Mouse (Mus musculus): ENCODE data around the gene Enpp7. TPM values are rescaled to one million over a fixed set of nuclear protein-coding genes. Genes with fewer than 3 reads are reported as not detected.
A peak's percentile ranks its signal among the peaks of the same experiment; 100 is the strongest.

Enpp7 gene
- polyA plus RNA-seq, 1 experiment from 2014 or later: not detected

- Histone ChIP-seq H3K4me2 (replicated peaks) (no peak overlapping the region), H3K9ac (replicated peaks) (no peak overlapping the region), H3K36me3 (no peaks in the 10 kb centered on the region), H3K9me3 (no peaks in the 10 kb centered on the region), H3K27ac (replicated peaks) (peak overlapping the region; percentile 85), H3K4me3 (no peak overlapping the region), H3K4me1 (peaks cover 25% of the 10 kb centered on the region), H3K27me3 (no peaks in the 10 kb centered on the region)
- ATAC-seq (replicated peaks): peak; percentile 74
- WGBS: 29% methylated on average over 18 of the region's 18 CpGs
Measured at GRCm38 (mm10) chr11:118972431-118973377, 15.3 kb upstream of the Enpp7 start.

- Histone ChIP-seq H3K27ac (replicated peaks) (no peak overlapping the region), H3K36me3 (no peaks in the 10 kb centered on the region), H3K9ac (replicated peaks) (no peak overlapping the region), H3K9me3 (no peaks in the 10 kb centered on the region), H3K27me3 (no peaks in the 10 kb centered on the region), H3K4me2 (replicated peaks) (no peak overlapping the region), H3K4me1 (peaks cover 25% of the 10 kb centered on the region), H3K4me3 (no peak overlapping the region)
- 88% methylated on average over 7 of the region's 7 CpGs for whole genome bisulfite sequencing
- ATAC-seq (replicated peaks): no peak
Measured at GRCm38 (mm10) chr11:118974340-118974739, 13.6 kb upstream of the Enpp7 start.

GRCm38 (mm10) chr11:118975427-118975826, 12.6 kb upstream of the Enpp7 start:
- 0 out of 2 replicates have a peak, but pooled peaks have one; percentile 20 for ATAC-seq (replicated peaks)
- H3K36me3 ChIP-seq: no peaks in the 10 kb centered on the region
- H3K9ac ChIP-seq (replicated peaks): 0 out of 2 replicates have a peak overlapping the region, but pooled peaks have one; percentile 19
- peaks cover 25% of the 10 kb centered on the region for H3K4me1 ChIP-seq
- no peaks in the 10 kb centered on the region for H3K9me3 ChIP-seq
- H3K27ac ChIP-seq (replicated peaks): no peak overlapping the region
- H3K4me3 ChIP-seq: no peak overlapping the region
- H3K4me2 ChIP-seq (replicated peaks): peak overlapping the region; percentile 23
- no peaks in the 10 kb centered on the region for H3K27me3 ChIP-seq
- WGBS: 2% methylated on average over 10 of the region's 10 CpGs

- H3K36me3 ChIP-seq: no peaks in the 10 kb centered on the region
Measured at GRCm38 (mm10) chr11:118975917-118976316, 12.1 kb upstream of the Enpp7 start.

GRCm38 (mm10) chr11:118980388-118980787, 7.6 kb upstream of the Enpp7 start:
- no peak for ATAC-seq (replicated peaks)
- no peak overlapping the region for H3K4me2 ChIP-seq (replicated peaks)
- peaks cover 6% of the 10 kb centered on the region for H3K4me1 ChIP-seq
- 74% methylated on average over 2 of the region's 2 CpGs for WGBS
- H3K9ac ChIP-seq (replicated peaks): no peak overlapping the region
- no peak overlapping the region for H3K27ac ChIP-seq (replicated peaks)
- no peak overlapping the region for H3K4me3 ChIP-seq
- no peaks in the 10 kb centered on the region for H3K27me3 ChIP-seq
- no peaks in the 10 kb centered on the region for H3K36me3 ChIP-seq
- no peaks in the 10 kb centered on the region for H3K9me3 ChIP-seq

More at GRCm38 (mm10) chr11:118975917-118976316, 12.1 kb upstream of the Enpp7 start:
- ATAC-seq (replicated peaks): no peak
- WGBS: 16% methylated on average over 12 of the region's 12 CpGs
- Histone ChIP-seq H3K4me1 (peaks cover 25% of the 10 kb centered on the region), H3K27ac (replicated peaks) (no peak overlapping the region), H3K4me2 (replicated peaks) (peak overlapping the region; percentile 23), H3K27me3 (no peaks in the 10 kb centered on the region), H3K4me3 (no peak overlapping the region), H3K9ac (replicated peaks) (0 out of 2 replicates have a peak overlapping the region, but pooled peaks have one; percentile 19), H3K9me3 (no peaks in the 10 kb centered on the region)

- no peaks in the 10 kb centered on the region for H3K27me3 ChIP-seq
- no peaks in the 10 kb centered on the region for H3K4me1 ChIP-seq
- H3K9ac ChIP-seq (replicated peaks): no peak overlapping the region
- no peak overlapping the region for H3K4me3 ChIP-seq
- H3K36me3 ChIP-seq: no peaks in the 10 kb centered on the region
- no peak overlapping the region for H3K27ac ChIP-seq (replicated peaks)
- 63% methylated on average over 18 of the region's 18 CpGs for WGBS
- no peak for ATAC-seq (replicated peaks)
- H3K9me3 ChIP-seq: no peaks in the 10 kb centered on the region
- no peak overlapping the region for H3K4me2 ChIP-seq (replicated peaks)
Measured at GRCm38 (mm10) chr11:118981012-118981776, 6.8 kb upstream of the Enpp7 start.

GRCm38 (mm10) chr11:118982593-118983113, 5.3 kb upstream of the Enpp7 start:
- no peak overlapping the region for H3K9ac ChIP-seq (replicated peaks)
- H3K27ac ChIP-seq (replicated peaks): no peak overlapping the region
- WGBS: 58% methylated on average over 12 of the region's 12 CpGs
- H3K4me3 ChIP-seq: no peak overlapping the region
- H3K9me3 ChIP-seq: no peaks in the 10 kb centered on the region
- no peaks in the 10 kb centered on the region for H3K27me3 ChIP-seq
- no peaks in the 10 kb centered on the region for H3K36me3 ChIP-seq
- H3K4me1 ChIP-seq: no peaks in the 10 kb centered on the region
- H3K4me2 ChIP-seq (replicated peaks): no peak overlapping the region
- ATAC-seq (replicated peaks): no peak

GRCm38 (mm10) chr11:118985571-118985970, 2.4 kb upstream of the Enpp7 start:
- ATAC-seq (replicated peaks): no peak
- Histone ChIP-seq H3K27me3 (no peaks in the 10 kb centered on the region), H3K4me1 (no peaks in the 10 kb centered on the region), H3K27ac (replicated peaks) (no peak overlapping the region), H3K9me3 (no peaks in the 10 kb centered on the region), H3K4me2 (replicated peaks) (no peak overlapping the region), H3K36me3 (no peaks in the 10 kb centered on the region), H3K9ac (replicated peaks) (no peak overlapping the region), H3K4me3 (no peak overlapping the region)
- WGBS: 55% methylated on average over 5 of the region's 5 CpGs

- Histone ChIP-seq H3K4me2 (replicated peaks) (no peak overlapping the region), H3K9me3 (no peaks in the 10 kb centered on the region), H3K36me3 (no peaks in the 10 kb centered on the region), H3K27ac (replicated peaks) (no peak overlapping the region), H3K27me3 (0 out of 2 replicates have a peak, but pooled peaks cover 2% of the 10 kb centered on the region), H3K4me3 (no peak overlapping the region), H3K9ac (replicated peaks) (no peak overlapping the region), H3K4me1 (0 out of 2 replicates have a peak, but pooled peaks cover 2% of the 10 kb centered on the region)
- no peak for ATAC-seq (replicated peaks)
- 82% methylated on average over 3 of the region's 3 CpGs for WGBS
Measured at GRCm38 (mm10) chr11:118992781-118993180, 4.8 kb downstream of the Enpp7 start.

- no peak for ATAC-seq (replicated peaks)
- H3K4me2 ChIP-seq (replicated peaks): no peak overlapping the region
- H3K36me3 ChIP-seq: no peaks in the 10 kb centered on the region
- H3K9ac ChIP-seq (replicated peaks): no peak overlapping the region
- peaks cover 20% of the 10 kb centered on the region for H3K4me1 ChIP-seq
- 22% methylated on average over 4 of the region's 4 CpGs for whole genome bisulfite sequencing
- H3K9me3 ChIP-seq: no peaks in the 10 kb centered on the region
- H3K27ac ChIP-seq (replicated peaks): no peak overlapping the region
- H3K27me3 ChIP-seq: 0 out of 2 replicates have a peak, but pooled peaks cover 2% of the 10 kb centered on the region
- no peak overlapping the region for H3K4me3 ChIP-seq
Measured at GRCm38 (mm10) chr11:118995448-118995847, 7.5 kb downstream of the Enpp7 start.

- H3K27me3 ChIP-seq: 0 out of 2 replicates have a peak, but pooled peaks cover 2% of the 10 kb centered on the region
- ATAC-seq (replicated peaks): no peak
- no peaks in the 10 kb centered on the region for H3K36me3 ChIP-seq
- WGBS: 87% methylated on average over 3 of the region's 3 CpGs
- no peak overlapping the region for H3K4me2 ChIP-seq (replicated peaks)
- peaks cover 20% of the 10 kb centered on the region for H3K4me1 ChIP-seq
- no peak overlapping the region for H3K27ac ChIP-seq (replicated peaks)
- no peak overlapping the region for H3K9ac ChIP-seq (replicated peaks)
- no peaks in the 10 kb centered on the region for H3K9me3 ChIP-seq
- no peak overlapping the region for H3K4me3 ChIP-seq
Measured at GRCm38 (mm10) chr11:118997182-118997581, 9.2 kb downstream of the Enpp7 start.
